Mouse (Mus musculus) testis, adult 2 months (tissue): ENCODE measurements around the gene Dlx3. TPM values are rescaled to one million over a fixed set of nuclear protein-coding genes. Genes with fewer than 3 reads are reported as not detected.

ENCODE experiments used
- H3K27ac ChIP-seq: fragments of 200-500 bp; 2 replicates; pipeline ENCODE4 v1.5.1; 2012; ENCODE audit warnings: low read depth, low read length; ENCODE audit not compliant: control insufficient read depth, insufficient read depth
- H3K27me3 ChIP-seq: fragments of 200-500 bp; 2 replicates; pipeline ENCODE4 v1.6.1; 2012; ENCODE audit warnings: mild to moderate bottlenecking, low read length, moderate library complexity; ENCODE audit not compliant: control insufficient read depth, insufficient read depth
- H3K36me3 ChIP-seq: fragments of 200-500 bp; 2 replicates; pipeline ENCODE4 v1.6.1; 2012; ENCODE audit warnings: mild to moderate bottlenecking, low read length; ENCODE audit not compliant: control insufficient read depth, insufficient read depth
- H3K4me1 ChIP-seq: fragments of 200-500 bp; 2 replicates; pipeline ENCODE4 v1.6.1; 2012; ENCODE audit warnings: low read length; ENCODE audit not compliant: control insufficient read depth, insufficient read depth
- H3K4me3 ChIP-seq: fragments of 200-500 bp; 2 replicates; pipeline ENCODE4 v1.5.1; 2012; ENCODE audit warnings: low read depth, mild to moderate bottlenecking, low read length, moderate library complexity, mixed read lengths; ENCODE audit not compliant: control insufficient read depth
- CTCF ChIP-seq: fragments of 200-500 bp; IDR thresholded peaks from 2 replicates; pipeline ENCODE4 v1.5.1; 2012; ENCODE audit warnings: low read depth, mild to moderate bottlenecking, inconsistent platforms, low read length, moderate library complexity; ENCODE audit not compliant: control insufficient read depth, insufficient read depth, insufficient replicate concordance
- POLR2A ChIP-seq: fragments of 200-500 bp; IDR thresholded peaks from 2 replicates; pipeline ENCODE4 v1.6.1; 2012; ENCODE audit warnings: low read depth, mild to moderate bottlenecking, inconsistent platforms, low read length, moderate library complexity; ENCODE audit not compliant: control insufficient read depth
- polyA plus RNA-seq: library from polyadenylated mRNA; depleted of rRNA; stranded (reverse); fragments of >200 nt; gene quantifications from 2 replicates; pipeline ENCODE4 v1.2.3, GENCODE M21; 2012

Dlx3 gene
- polyA plus RNA-seq, 1 experiment: 0.04 TPM

DNA sequence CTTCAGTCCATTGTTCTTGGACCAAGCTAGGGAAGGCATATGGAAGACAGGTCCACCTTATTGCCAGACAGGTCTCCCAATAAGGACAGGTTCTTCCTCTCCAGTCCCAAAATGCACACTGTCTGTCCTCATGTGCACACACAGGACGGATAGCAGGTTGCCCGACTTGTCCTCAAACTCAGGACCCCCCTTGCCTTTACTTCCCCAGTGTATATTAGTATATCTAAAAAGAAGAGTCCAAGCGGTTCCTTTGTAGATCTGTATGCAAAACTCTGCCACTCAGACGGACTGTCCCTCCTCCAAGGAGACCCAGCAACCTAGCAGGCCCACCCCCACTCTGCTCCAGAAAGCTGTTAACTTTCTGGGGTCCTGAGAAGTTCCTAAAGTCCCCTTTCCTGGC is 23.7 kb downstream of the Dlx3 start:
- H3K36me3 ChIP-seq: no peaks in the 10 kb centered on the region
- no peak for TF ChIP-seq POLR2A
- H3K27me3 ChIP-seq: peaks cover 8% of the 10 kb centered on the region
- peaks cover 10% of the 10 kb centered on the region for H3K4me1 ChIP-seq
- no peak overlapping the region for H3K4me3 ChIP-seq
- H3K27ac ChIP-seq: no peak overlapping the region

DNA sequence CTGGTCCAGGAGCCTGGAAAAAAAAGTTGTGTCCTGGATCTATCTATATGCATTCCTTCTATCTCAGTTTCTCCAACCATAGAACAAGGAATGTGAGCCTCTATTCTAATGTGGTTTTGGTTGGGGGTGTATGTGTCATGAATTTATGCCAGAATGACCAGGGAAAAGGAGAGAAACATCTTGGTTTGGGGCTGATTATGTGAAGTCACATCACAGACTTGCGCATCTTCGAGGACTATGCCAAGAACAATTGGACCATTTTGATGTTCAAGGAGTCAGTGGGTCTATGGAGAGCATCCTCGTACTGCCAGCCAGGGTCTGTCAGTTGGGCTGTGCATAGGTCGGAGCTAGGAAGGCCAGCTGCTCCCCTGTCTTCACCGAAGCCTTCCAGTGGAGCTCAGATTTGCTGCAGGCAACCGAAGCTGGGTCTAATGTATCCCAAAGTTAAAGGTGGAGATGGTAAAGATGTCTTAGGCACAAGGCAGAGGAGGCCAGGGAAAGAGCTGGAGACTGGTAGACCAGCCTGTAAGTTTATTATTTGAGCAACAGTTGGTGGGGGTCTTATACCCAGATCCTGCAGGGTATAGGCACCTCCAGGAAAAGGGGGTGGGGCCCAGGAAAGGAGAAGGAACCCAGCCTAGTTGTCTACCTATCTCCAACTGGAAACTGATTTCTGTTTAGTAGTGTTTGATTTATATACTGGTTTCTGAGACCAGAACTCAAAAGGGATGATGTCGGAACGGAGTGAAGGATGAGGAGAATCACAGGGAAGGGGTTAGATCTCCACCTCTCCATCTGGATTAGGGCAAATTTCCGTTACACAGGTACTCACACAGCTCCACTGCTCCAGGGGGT is 24.4 kb downstream of the Dlx3 start:
- Histone ChIP-seq H3K36me3 (no peaks in the 10 kb centered on the region), H3K4me3 (no peak overlapping the region), H3K4me1 (peaks cover 10% of the 10 kb centered on the region), H3K27me3 (peaks cover 8% of the 10 kb centered on the region), H3K27ac (no peak overlapping the region)
- TF ChIP-seq CTCF (no peak), POLR2A (no peak)

DNA sequence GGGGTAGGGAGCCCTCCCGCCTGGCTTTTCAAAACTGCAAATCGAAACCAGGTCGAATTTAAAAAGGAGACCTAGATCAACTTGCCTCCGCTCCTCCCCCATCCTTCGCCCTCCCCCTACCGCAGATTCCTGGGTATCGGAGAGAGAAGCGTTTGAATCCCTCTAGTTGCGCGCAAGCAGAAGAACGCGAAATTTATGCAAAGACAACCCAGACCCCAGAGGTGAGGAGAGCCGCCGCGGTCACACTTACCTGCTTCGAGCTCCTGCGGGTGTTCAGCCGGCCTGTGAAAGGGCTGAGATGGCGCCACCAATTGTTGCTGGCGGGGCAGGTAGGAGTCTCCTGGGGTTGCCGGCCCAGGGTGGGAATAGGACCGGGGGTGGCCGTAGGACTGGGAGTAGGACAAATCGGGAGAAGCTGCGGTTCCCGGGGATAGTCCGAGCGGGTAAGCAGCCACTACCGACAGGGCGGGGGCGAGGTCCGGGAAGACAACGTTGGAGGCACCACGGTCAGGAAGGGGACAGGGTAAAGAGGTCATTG is 25.1 kb downstream of the Dlx3 start:
- TF ChIP-seq POLR2A (no peak), CTCF (no peak)
- Histone ChIP-seq H3K36me3 (no peaks in the 10 kb centered on the region), H3K27ac (no peak overlapping the region), H3K4me3 (peak overlapping the region; percentile 15; the same call in 1 of the 2 replicates), H3K27me3 (peaks cover 8% of the 10 kb centered on the region), H3K4me1 (peaks cover 10% of the 10 kb centered on the region)

DNA sequence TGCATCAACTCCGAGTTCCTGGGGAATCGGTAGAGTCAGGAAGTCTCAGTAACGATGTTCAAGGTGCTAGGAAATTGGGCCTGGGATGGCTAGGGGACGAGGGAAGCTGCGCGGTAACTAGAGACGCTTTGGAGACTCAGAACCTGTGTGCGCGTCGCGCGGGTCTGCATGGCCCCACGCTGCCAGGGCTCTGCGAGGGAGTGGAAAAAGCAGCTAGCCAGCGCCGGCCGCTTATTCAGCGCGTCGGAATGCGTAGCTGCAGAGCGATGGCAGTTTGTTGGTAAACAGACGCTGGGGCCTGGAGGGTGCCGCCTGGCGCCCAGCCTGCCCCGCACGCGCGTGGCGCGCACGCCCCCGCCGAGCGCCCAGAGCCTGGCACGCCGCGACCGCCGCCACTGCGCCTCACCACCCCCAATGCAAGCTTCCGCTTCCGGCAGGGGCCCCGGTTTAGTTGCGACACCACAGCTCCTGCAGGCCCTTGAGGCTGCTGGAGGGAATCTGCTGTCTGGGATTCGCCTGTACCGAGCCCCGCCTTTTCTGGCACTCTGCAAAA is 26.0 kb downstream of the Dlx3 start, which contains the start of gene Dlx4:
TSS of gene Dlx4 (minus strand) at position 413 of the 553 bp plus-strand sequence.
- H3K4me1 ChIP-seq: peaks cover 12% of the 10 kb centered on the region
- peak within 1 kb of the TSS; percentile 57 for H3K4me3 ChIP-seq
- peaks cover 12% of the 10 kb centered on the region for H3K27me3 ChIP-seq
- no peaks in the 10 kb centered on the region for H3K36me3 ChIP-seq
- no peak for TF ChIP-seq CTCF
- no peak for TF ChIP-seq POLR2A
- H3K27ac ChIP-seq: no peak within 1 kb of the TSS

DNA sequence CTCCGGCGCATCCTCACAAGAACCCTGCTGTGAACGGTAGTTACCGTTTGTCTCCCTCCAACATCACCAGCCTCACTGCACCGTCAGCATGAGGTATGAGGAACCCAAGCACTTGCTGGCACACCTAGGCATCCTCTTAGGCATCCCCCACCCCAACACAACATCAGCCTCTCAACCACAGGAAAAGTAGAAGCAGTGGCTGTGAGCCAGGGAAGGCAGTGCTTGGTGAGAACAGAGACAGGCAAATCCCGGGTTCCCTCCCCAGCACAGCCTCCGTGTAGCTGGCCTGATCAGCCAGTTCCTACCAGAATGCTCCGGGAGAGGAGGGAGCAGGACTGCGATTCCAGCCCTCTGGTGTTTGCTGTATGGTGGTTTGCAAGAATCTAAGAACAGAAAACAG is 28.8 kb downstream of the Dlx3 start:
- TF ChIP-seq POLR2A (no peak), CTCF (no peak)
- Histone ChIP-seq H3K4me3 (no peak overlapping the region), H3K4me1 (peaks cover 12% of the 10 kb centered on the region), H3K27ac (no peak overlapping the region), H3K27me3 (peaks cover 12% of the 10 kb centered on the region), H3K36me3 (no peaks in the 10 kb centered on the region)

DNA sequence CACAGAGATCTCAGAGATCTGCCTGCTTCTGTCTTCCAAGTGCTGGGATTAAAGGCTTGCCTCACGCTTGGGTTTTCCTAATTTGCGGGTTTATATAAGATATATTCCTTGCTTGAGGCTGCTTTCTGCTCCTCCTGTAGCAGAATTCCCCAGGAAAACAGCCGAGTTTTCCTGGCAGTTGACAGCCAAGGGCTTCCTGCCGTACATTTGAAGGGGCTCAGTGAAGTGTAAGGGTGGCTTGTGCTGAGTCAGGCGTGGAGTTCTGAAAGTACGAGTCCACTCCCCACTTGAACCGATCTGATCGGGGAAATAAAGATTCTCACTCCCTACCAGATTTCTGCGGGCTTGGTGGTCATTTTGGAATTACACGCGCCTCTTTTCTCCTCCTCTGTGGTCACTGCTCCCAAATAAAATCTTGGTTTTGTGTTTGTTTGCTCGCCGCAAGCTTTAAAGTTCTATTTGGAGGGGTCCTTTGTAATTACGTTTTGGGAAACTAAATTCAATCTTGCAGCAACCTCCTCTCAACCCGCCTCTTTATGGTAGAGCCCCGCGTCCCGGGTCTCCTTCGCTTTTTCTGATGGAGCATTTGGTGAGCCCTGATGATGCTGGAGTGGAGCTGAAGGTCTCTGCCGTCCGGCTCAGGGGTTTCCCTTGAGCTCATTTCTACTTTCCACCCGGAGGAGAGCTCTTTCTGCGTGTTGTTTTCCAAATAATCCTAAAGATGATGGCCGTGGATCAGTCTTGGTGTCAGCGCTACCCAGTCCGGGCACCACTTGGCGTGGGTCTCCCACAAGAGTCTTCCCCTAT is 29.7 kb downstream of the Dlx3 start:
- Histone ChIP-seq H3K4me3 (no peak overlapping the region), H3K27me3 (peaks cover 10% of the 10 kb centered on the region), H3K27ac (no peak overlapping the region), H3K36me3 (no peaks in the 10 kb centered on the region), H3K4me1 (peaks cover 12% of the 10 kb centered on the region)
- TF ChIP-seq CTCF (no peak), POLR2A (no peak)
